25 mouse cellular contexts compared by ENCODE assay signal in the genomic region with DNA sequence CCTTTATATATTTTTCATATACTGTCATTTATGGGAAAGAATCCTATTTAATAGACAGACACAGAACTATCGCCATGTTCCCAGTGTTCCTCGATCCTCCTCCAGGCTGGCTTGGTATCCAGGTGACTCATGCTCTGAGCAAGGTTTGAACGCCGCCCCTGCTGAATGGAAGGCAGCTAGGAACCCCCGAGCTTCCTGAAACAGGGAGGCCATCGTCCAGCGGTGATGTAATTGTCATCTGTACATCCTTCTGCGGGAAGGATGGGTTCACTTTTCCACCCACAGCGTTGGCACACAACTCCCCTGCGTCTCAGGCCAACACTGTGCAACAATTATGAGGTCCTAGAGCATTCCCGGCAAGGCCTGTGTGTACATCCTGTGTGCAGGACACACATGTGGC.
DNase-seq lines count a peak whose midpoint lies in the region; TF ChIP-seq lines count a peak whose summit lies in the region.
"Had no signal": no experiment of that assay in that cellular context is flagged by ENCODE, and none has a peak within 500 bp of the region (broad histone marks: within the 10 kb centered on the region; RNA-seq: fewer than 3 reads in every experiment).

No protein-coding gene starts in this region.

- no peak for TF ChIP-seq CTCF in cerebellum, adult 2 months (IDR thresholded peaks at IDR 0.05; ENCODE audit: borderline replicate concordance, insufficient read depth, low read depth, low read length)

- intact Hi-C loops in left cerebral cortex, postnatal 10 days (cut with DNase I): no loop called here

- H3K27me3 ChIP-seq in cerebellum, adult 2 months (ENCODE audit: control insufficient read depth, insufficient read depth, low read length): no peaks in the 10 kb centered on the region
- H3K27me3 ChIP-seq: embryonic facial prominence, embryonic 12.5 days; heart, embryonic 12.5 days; limb, embryonic 12.5 days; liver, embryonic 15.5 days; lung, embryonic 15.5 days; neural tube, embryonic 12.5 days; Patski had no signal

- peak overlapping the region; percentile 3; the same call in 1 of the 2 replicates for H3K27ac ChIP-seq in cerebellum, adult 2 months (ENCODE audit: insufficient read depth, low read length)
- H3K27ac ChIP-seq: embryonic facial prominence, embryonic 12.5 days; gastrocnemius, adult 2 months; heart, adult 2 months; hindbrain, embryonic 14.5 days; limb, embryonic 12.5 days; liver, embryonic 15.5 days; lung, embryonic 15.5 days; neural tube, embryonic 12.5 days had no signal

- WGBS in cerebellum, adult 2 months: 23% methylated on average over 11 of the region's 11 CpGs

- DNase-seq in cerebellum, adult 2 months: peak in 1 of 2 experiments; percentile 61
- DNase-seq in cerebellum, postnatal 10 days: no peak
- peak; percentile 68 to 72 for DNase-seq in left cerebral cortex, adult 18-20 months (ENCODE audit: low spot score in 2 of 2)
- no peak for DNase-seq in left cerebral cortex, postnatal 10 days (ENCODE audit: extremely low spot score in 1 of 2, low spot score in 2 of 2)
- peak; percentile 56 to 65 for DNase-seq in right cerebral cortex, adult 2 months (ENCODE audit: low spot score in 2 of 2)
- DNase-seq in right cerebral cortex, postnatal 14 days: no peak
- DNase-seq in spleen, postnatal 14 days (ENCODE audit: low spot score in 2 of 2): no peak
- DNase-seq: adrenal gland, postnatal 10 days; embryo, embryonic 11 days; gastrocnemius, adult 2 months; gastrocnemius, postnatal 36 days; heart, adult 2 months; kidney, adult 9 months; kidney, postnatal 10 days; lung, postnatal 36 days; thymus, adult 18-20 months; thymus, postnatal 25 days had no signal

- peaks cover 33% of the 10 kb centered on the region for H3K4me1 ChIP-seq in cerebellum, adult 2 months (ENCODE audit: control insufficient read depth, insufficient read depth, low read length)
- H3K4me1 ChIP-seq: embryonic facial prominence, embryonic 12.5 days; heart, embryonic 12.5 days; liver, embryonic 15.5 days had no signal

- H3K4me3 ChIP-seq in cerebellum, adult 2 months (replicated peaks; ENCODE audit: insufficient read depth, low read depth, low read length): no peak overlapping the region
- H3K4me3 ChIP-seq: embryonic facial prominence, embryonic 12.5 days; gastrocnemius, adult 2 months; heart, adult 2 months; heart, embryonic 12.5 days; limb, embryonic 12.5 days; liver, embryonic 15.5 days; lung, embryonic 15.5 days; neural tube, embryonic 12.5 days had no signal

- no peak for TF ChIP-seq POLR2A in cerebellum, adult 2 months (IDR thresholded peaks at IDR 0.05; ENCODE audit: borderline replicate concordance, insufficient read depth, low read length)

Comparison
In these comparisons a context has a peak if more than half of its experiments do, and no peak if none do; other contexts are left out.
1. DNase-seq: peak in left cerebral cortex, adult 18-20 months (2 of 2) and right cerebral cortex, adult 2 months (2 of 2); none in cerebellum, postnatal 10 days (0 of 2), left cerebral cortex, postnatal 10 days (0 of 2), right cerebral cortex, postnatal 14 days (single experiment) and spleen, postnatal 14 days (0 of 2).